Mouse (Mus musculus) embryonic facial prominence, embryonic 15.5 days (tissue): Measurements from ENCODE around the gene Aldh5a1. TPM values are rescaled to one million over a fixed set of nuclear protein-coding genes. Genes with fewer than 3 reads are reported as not detected.
"Not testable (repeated sequence)": the region's sequence is repeated elsewhere in the genome, so short reads cannot be mapped to it uniquely, and the experiment has no call there.

Source experiments
- ATAC-seq: fragments of 200-750 bp; cut with Nextera tagmentation; 2 replicates; pipeline ENCODE4 v1.8.0; 2017; ENCODE audit warnings: low read depth, moderate TSS enrichment; ENCODE audit not compliant: insufficient number of reproducible peaks, low FRiP score, low TSS enrichment
- H3K27ac ChIP-seq: fragments of 300-500 bp; sonication (generic); replicated peaks from 2 replicates; pipeline ENCODE4 v1.5.1; 2015; ENCODE audit warnings: mild to moderate bottlenecking, inconsistent platforms
- H3K27me3 ChIP-seq: fragments of 300-500 bp; sonication (generic); 2 replicates; pipeline ENCODE4 v1.6.1; 2015; ENCODE audit warnings: inconsistent platforms
- H3K36me3 ChIP-seq: fragments of 300-500 bp; sonication (generic); 2 replicates; pipeline ENCODE4 v1.6.1; 2015; ENCODE audit warnings: mild to moderate bottlenecking, inconsistent platforms
- H3K4me1 ChIP-seq: fragments of 300-500 bp; sonication (generic); 2 replicates; pipeline ENCODE4 v1.6.1; 2015; ENCODE audit warnings: inconsistent platforms
- H3K4me2 ChIP-seq: fragments of 300-500 bp; sonication (generic); replicated peaks from 2 replicates; pipeline ENCODE4 v1.6.1; 2015; ENCODE audit warnings: mild to moderate bottlenecking, inconsistent platforms
- H3K4me3 ChIP-seq: fragments of 300-500 bp; sonication (generic); replicated peaks from 2 replicates; pipeline ENCODE4 v1.5.1; 2015; ENCODE audit warnings: mild to moderate bottlenecking, inconsistent platforms
- H3K9ac ChIP-seq: fragments of 300-500 bp; sonication (generic); 2 replicates; pipeline ENCODE4 v1.6.1; 2015; ENCODE audit warnings: inconsistent platforms
- H3K9me3 ChIP-seq: fragments of 300-500 bp; sonication (generic); replicated peaks from 2 replicates; pipeline ENCODE4 v1.6.1; 2016; ENCODE audit warnings: inconsistent platforms
- whole genome bisulfite sequencing: fragments of 180-500 bp; shearing (Covaris S2); methylation state at CpG from one replicate; pipeline ENCODE4 v1.1.7; 2015; 5-methylcytosine and 5-hydroxymethylcytosine counted together
- polyA plus RNA-seq: library from polyadenylated mRNA; unstranded; fragments of >200 nt; fragmentation: Nextera tagmentation; extraction: Ambion mirVana; gene quantifications from 2 replicates; pipeline ENCODE4 v1.2.1, GENCODE M21; 2015

The Aldh5a1 gene
- polyA plus RNA-seq, result 5.7 and 5.9 TPM in 2 replicates

- Histone ChIP-seq H3K4me3 (peak within 1 kb of the TSS; percentile 86), H3K4me1 (peaks cover 21% of the 10 kb centered on the region), H3K36me3 (no peaks in the 10 kb centered on the region), H3K4me2 (peak within 1 kb of the TSS; percentile 58), H3K27ac (peak within 1 kb of the TSS; percentile 88), H3K9ac (peak within 1 kb of the TSS; percentile 85), H3K27me3 (no peaks in the 10 kb centered on the region), H3K9me3 (no peaks in the 10 kb centered on the region)
- WGBS, result under 1% methylated on average over 75 of the region's 75 CpGs
- peak; percentile 84 for ATAC-seq
Measured at GRCm38 (mm10) chr13:24937108-24937838, at the start of gene Aldh5a1. Gene Aldh5a1 (minus strand): TSS chr13:24937661.

DNA sequence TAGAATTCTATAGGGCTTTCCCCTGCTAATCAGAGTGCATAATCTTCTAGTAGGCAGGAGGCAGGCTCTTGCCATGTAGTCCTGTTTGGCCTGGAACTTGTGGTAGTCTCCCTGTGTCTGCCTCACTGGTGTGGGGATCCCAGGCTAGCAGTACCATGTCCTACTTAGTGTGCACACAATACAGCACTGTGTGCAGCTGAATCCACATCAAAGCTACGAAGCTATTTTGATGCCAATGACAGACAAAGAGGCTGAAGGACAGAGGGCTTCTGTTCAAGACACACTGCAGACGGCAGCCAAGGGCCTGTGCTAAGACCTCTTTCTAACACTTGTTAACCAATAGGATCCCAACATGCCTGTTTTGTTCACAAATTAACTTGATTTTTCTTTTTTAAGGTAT lies 48.0 kb upstream of the Aldh5a1 start:
- no peak overlapping the region for H3K4me3 ChIP-seq
- H3K27ac ChIP-seq, result no peak overlapping the region
- H3K9me3 ChIP-seq, result no peaks in the 10 kb centered on the region
- H3K36me3 ChIP-seq, result 0 out of 2 replicates have a peak, but pooled peaks cover 10% of the 10 kb centered on the region
- no peak overlapping the region for H3K9ac ChIP-seq
- no peaks in the 10 kb centered on the region for H3K4me1 ChIP-seq
- no peak for ATAC-seq
- 42% methylated on average over 2 of the region's 2 CpGs for WGBS
- H3K4me2 ChIP-seq, result no peak overlapping the region
- H3K27me3 ChIP-seq, result no peaks in the 10 kb centered on the region

GRCm38 (mm10) chr13:24981031-24981430 lies 43.6 kb upstream of the Aldh5a1 start:
- Histone ChIP-seq H3K4me1 (0 out of 2 replicates have a peak, but pooled peaks cover 3% of the 10 kb centered on the region), H3K36me3 (no peaks in the 10 kb centered on the region), H3K27ac (no peak overlapping the region), H3K4me2 (no peak overlapping the region), H3K4me3 (no peak overlapping the region), H3K9me3 (no peaks in the 10 kb centered on the region), H3K9ac (no peak overlapping the region), H3K27me3 (no peaks in the 10 kb centered on the region)
- ATAC-seq, result no peak
- WGBS, result 82% methylated on average over 6 of the region's 6 CpGs

DNA sequence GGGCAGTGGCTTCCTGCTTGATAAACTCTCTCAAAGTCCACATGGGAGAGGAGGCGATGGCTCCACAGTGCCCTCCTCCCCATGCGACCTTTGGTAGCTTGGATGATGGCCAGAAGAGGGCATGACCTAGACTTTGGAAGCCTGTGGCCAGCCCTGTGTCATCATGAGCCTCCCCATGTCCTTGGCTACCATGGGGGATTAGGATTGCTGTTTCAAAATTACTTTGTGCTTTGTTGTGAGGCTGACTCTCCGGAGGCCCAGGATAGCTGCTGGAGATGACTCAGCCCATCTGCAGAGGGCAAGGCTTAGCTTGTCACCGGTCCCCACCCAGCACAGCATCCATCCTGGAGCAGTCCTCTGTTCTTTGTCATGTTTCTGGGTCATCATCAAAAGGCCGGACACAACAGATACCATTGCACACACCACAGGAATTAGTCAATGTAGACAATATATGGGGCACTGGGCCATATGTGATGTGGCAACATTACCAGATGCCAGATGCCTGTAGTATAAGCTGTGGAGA lies 40.4 kb upstream of the Aldh5a1 start:
- H3K27me3 ChIP-seq, result no peaks in the 10 kb centered on the region
- H3K9me3 ChIP-seq, result no peaks in the 10 kb centered on the region
- H3K4me1 ChIP-seq, result 0 out of 2 replicates have a peak, but pooled peaks cover 3% of the 10 kb centered on the region
- no peak overlapping the region; the same call in 1 of the 2 replicates for H3K27ac ChIP-seq
- WGBS, result 74% methylated on average over 5 of the region's 5 CpGs
- H3K4me3 ChIP-seq, result no peak overlapping the region
- H3K36me3 ChIP-seq, result no peaks in the 10 kb centered on the region
- H3K9ac ChIP-seq, result no peak overlapping the region
- no peak overlapping the region for H3K4me2 ChIP-seq
- ATAC-seq, result no peak

DNA sequence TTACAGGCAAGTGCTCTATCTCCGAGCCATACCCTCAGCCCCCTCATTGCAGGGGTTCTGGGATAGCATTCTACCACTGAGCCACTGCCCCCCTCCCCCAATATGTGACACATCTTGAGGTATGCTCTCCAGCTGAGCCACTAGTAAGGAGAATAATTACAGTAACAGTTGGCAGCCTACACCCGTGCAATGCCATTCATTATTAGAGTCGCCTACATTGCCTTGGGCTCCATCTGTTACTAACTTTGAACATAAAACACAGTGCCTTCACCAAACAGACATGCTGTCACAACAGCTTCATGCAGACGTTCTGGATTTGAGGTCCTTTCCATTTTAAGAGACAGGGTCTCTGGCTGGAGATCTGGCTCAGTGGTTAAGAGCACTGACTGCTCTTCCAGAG lies 38.9 kb upstream of the Aldh5a1 start:
- WGBS, result 35% methylated on average over 4 of the region's 4 CpGs

DNA sequence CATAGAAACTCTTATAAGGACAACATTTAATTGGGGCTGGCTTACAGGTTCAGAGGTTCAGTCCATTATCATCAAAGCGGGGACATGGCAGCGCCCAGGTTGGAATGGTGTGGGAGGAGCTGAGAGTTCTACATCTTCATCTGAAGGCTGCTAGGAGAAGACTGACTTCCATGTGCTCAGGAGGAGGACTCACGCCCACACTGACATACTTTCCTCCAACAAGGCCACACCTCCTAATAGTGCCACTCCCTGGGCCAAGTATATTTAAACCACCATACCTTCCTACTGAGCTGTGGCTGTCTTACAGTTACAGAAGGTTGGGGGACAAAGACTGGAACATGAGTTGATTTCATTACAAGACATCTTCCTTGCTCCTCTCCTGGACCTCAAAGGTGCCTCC lies 34.3 kb upstream of the Aldh5a1 start:
- not testable (repeated sequence) for H3K4me1 ChIP-seq, H3K4me2 ChIP-seq, H3K27me3 ChIP-seq, ATAC-seq, H3K9me3 ChIP-seq, H3K36me3 ChIP-seq, H3K9ac ChIP-seq, H3K27ac ChIP-seq, H3K4me3 ChIP-seq
- 85% methylated on average over 3 of the region's 3 CpGs for WGBS

More for the DNA sequence above, 38.9 kb upstream of the Aldh5a1 start:
- H3K4me1 ChIP-seq, result 0 out of 2 replicates have a peak, but pooled peaks cover 3% of the 10 kb centered on the region
- H3K27me3 ChIP-seq, result no peaks in the 10 kb centered on the region
- H3K4me2 ChIP-seq, result no peak overlapping the region
- ATAC-seq, result no peak; the same call in 1 of the 2 replicates
- no peaks in the 10 kb centered on the region for H3K9me3 ChIP-seq
- H3K36me3 ChIP-seq, result no peaks in the 10 kb centered on the region
- H3K4me3 ChIP-seq, result no peak overlapping the region
- no peak overlapping the region for H3K9ac ChIP-seq
- no peak overlapping the region for H3K27ac ChIP-seq

DNA sequence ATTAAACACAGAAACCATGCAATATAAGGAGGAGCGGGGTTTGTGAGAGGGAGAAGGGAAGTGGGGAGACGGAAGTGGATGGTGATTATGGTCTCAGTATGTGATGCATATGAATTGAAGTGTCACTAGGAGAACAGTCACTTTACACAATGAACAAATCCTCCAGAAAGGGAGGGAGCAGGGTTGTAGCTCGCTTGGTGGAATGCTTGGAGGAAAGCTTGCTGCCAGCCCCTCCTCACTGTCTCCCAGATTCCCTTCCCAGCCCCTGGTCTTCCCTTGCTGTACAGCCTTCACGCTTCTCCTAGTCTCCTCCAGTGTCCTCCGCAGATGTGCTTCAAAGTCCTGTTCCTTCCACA lies 28.4 kb upstream of the Aldh5a1 start:
- Histone ChIP-seq H3K4me1 (peaks cover 8% of the 10 kb centered on the region), H3K36me3 (no peaks in the 10 kb centered on the region), H3K9me3 (no peaks in the 10 kb centered on the region), H3K27me3 (no peaks in the 10 kb centered on the region), H3K4me3 (peak overlapping the region; percentile 37), H3K4me2 (peak overlapping the region; percentile 53), H3K9ac (no peak overlapping the region), H3K27ac (no peak overlapping the region)
- WGBS, result 21% methylated on average over 5 of the region's 5 CpGs
- ATAC-seq, result no peak

- no peak for ATAC-seq
- WGBS, result 9% methylated on average over 15 of the region's 15 CpGs
Measured at GRCm38 (mm10) chr13:24965130-24965845, 27.8 kb upstream of the Aldh5a1 start.

GRCm38 (mm10) chr13:24962119-24962518 lies 24.7 kb upstream of the Aldh5a1 start:
- no peaks in the 10 kb centered on the region for H3K36me3 ChIP-seq
- H3K27me3 ChIP-seq, result no peaks in the 10 kb centered on the region
- H3K4me3 ChIP-seq, result no peak overlapping the region
- no peaks in the 10 kb centered on the region for H3K9me3 ChIP-seq
- H3K4me2 ChIP-seq, result no peak overlapping the region
- no peak overlapping the region for H3K27ac ChIP-seq
- 80% methylated on average over 8 of the region's 8 CpGs for WGBS
- ATAC-seq, result no peak
- H3K9ac ChIP-seq, result no peak overlapping the region
- H3K4me1 ChIP-seq, result peaks cover 8% of the 10 kb centered on the region

More at GRCm38 (mm10) chr13:24965130-24965845, 27.8 kb upstream of the Aldh5a1 start:
- H3K27ac ChIP-seq, result no peak overlapping the region
- H3K4me1 ChIP-seq, result peaks cover 8% of the 10 kb centered on the region
- no peak overlapping the region for H3K9ac ChIP-seq
- no peaks in the 10 kb centered on the region for H3K9me3 ChIP-seq
- H3K27me3 ChIP-seq, result no peaks in the 10 kb centered on the region
- H3K36me3 ChIP-seq, result no peaks in the 10 kb centered on the region
- H3K4me2 ChIP-seq, result peak overlapping the region; percentile 53
- H3K4me3 ChIP-seq, result peak overlapping the region; percentile 37

DNA sequence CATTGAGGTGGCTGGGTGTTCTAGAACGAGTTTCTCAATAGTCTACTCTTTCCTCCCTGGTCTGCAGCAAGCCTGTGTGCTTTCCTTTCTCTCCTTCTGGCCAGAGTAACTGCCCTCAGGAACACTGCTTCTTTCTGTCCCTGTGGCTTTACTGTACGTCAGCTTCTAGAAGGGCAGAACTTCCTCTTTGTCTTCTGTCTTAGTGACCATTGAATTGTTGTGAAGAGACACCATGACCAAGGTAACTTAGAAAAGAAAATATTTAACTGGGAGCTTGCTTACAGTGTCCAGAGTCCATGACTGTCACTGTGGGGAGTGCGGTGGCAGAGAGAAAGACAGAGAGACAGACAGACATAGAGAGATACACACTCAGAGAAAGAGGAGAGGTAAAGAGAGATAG lies 22.6 kb upstream of the Aldh5a1 start:
- H3K36me3 ChIP-seq, result no peaks in the 10 kb centered on the region
- no peaks in the 10 kb centered on the region for H3K9me3 ChIP-seq
- H3K4me1 ChIP-seq, result no peaks in the 10 kb centered on the region
- H3K27ac ChIP-seq, result no peak overlapping the region
- H3K4me2 ChIP-seq, result no peak overlapping the region
- 80% methylated on average over 3 of the region's 3 CpGs for WGBS
- ATAC-seq, result no peak
- H3K4me3 ChIP-seq, result no peak overlapping the region
- no peaks in the 10 kb centered on the region for H3K27me3 ChIP-seq
- H3K9ac ChIP-seq, result no peak overlapping the region

DNA sequence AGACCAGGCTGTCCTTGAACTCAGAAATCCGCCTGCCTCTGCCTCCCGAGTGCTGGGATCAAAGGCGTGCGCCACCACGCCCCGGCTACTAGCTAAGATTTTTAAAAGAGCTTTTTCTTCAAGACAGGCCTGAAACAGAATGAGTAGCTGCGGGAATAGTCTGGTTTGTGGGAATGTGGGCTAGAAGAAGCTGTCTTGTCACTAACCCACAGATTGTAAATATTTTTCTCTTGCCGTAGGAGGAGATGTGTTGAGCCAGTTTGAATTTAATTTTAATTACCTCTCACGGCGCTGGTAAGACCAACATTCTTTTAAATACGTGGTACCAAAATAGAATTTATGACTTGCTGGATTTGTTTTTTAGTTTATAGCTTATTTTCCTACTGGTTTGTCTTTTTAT lies 21.2 kb upstream of the Aldh5a1 start:
- Histone ChIP-seq H3K4me1 (no peaks in the 10 kb centered on the region), H3K9ac (no peak overlapping the region), H3K9me3 (no peaks in the 10 kb centered on the region), H3K4me2 (no peak overlapping the region), H3K4me3 (no peak overlapping the region), H3K27me3 (no peaks in the 10 kb centered on the region), H3K27ac (no peak overlapping the region), H3K36me3 (no peaks in the 10 kb centered on the region)
- no peak for ATAC-seq
- 82% methylated on average over 11 of the region's 11 CpGs for WGBS
